Mouse (Mus musculus): ENCODE data around the gene Madcam1.

DNA sequence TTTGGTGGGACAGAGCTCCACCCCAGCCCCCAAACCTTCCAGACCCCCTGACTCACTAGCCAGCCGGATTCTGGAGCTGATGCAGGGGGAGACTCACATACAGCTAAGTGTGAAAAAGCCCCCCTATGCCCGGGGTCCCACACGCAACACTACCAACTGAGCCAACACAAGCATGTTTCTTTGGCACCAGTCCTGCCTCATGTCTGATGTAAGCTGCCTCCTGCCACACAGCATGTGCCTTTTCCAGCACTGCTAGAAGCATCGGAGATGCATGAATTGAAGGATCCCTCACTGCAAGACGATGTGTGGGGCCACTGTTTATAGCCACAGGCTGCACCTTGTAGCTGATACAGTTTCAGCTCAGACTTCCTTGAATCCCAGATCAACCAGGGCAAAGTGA is 36.0 kb upstream of the Madcam1 start:
- TF ChIP-seq CTCF (IDR thresholded peaks at IDR 0.05; ENCODE audit: low read depth), result no peak
- no peak for TF ChIP-seq EP300 (IDR thresholded peaks at IDR 0.05; ENCODE audit: low read depth)
